Mouse (Mus musculus) embryonic facial prominence, embryonic 15.5 days (tissue): ENCODE measurements around the gene Fmo4. TPM values are rescaled to one million over a fixed set of nuclear protein-coding genes. Genes with fewer than 3 reads are reported as not detected.

ENCODE experiments used
- ATAC-seq: fragments of 200-750 bp; cut with Nextera tagmentation; 2 replicates; pipeline ENCODE4 v1.8.0; 2017; ENCODE audit warnings: low read depth, moderate TSS enrichment; ENCODE audit not compliant: insufficient number of reproducible peaks, low FRiP score, low TSS enrichment
- H3K27ac ChIP-seq: fragments of 300-500 bp; sonication (generic); replicated peaks from 2 replicates; pipeline ENCODE4 v1.5.1; 2015; ENCODE audit warnings: mild to moderate bottlenecking, inconsistent platforms
- H3K27me3 ChIP-seq: fragments of 300-500 bp; sonication (generic); 2 replicates; pipeline ENCODE4 v1.6.1; 2015; ENCODE audit warnings: inconsistent platforms
- H3K36me3 ChIP-seq: fragments of 300-500 bp; sonication (generic); 2 replicates; pipeline ENCODE4 v1.6.1; 2015; ENCODE audit warnings: mild to moderate bottlenecking, inconsistent platforms
- H3K4me1 ChIP-seq: fragments of 300-500 bp; sonication (generic); 2 replicates; pipeline ENCODE4 v1.6.1; 2015; ENCODE audit warnings: inconsistent platforms
- H3K4me2 ChIP-seq: fragments of 300-500 bp; sonication (generic); replicated peaks from 2 replicates; pipeline ENCODE4 v1.6.1; 2015; ENCODE audit warnings: mild to moderate bottlenecking, inconsistent platforms
- H3K4me3 ChIP-seq: fragments of 300-500 bp; sonication (generic); replicated peaks from 2 replicates; pipeline ENCODE4 v1.5.1; 2015; ENCODE audit warnings: mild to moderate bottlenecking, inconsistent platforms
- H3K9ac ChIP-seq: fragments of 300-500 bp; sonication (generic); 2 replicates; pipeline ENCODE4 v1.6.1; 2015; ENCODE audit warnings: inconsistent platforms
- H3K9me3 ChIP-seq: fragments of 300-500 bp; sonication (generic); replicated peaks from 2 replicates; pipeline ENCODE4 v1.6.1; 2016; ENCODE audit warnings: inconsistent platforms
- WGBS: fragments of 180-500 bp; shearing (Covaris S2); methylation state at CpG from one replicate; pipeline ENCODE4 v1.1.7; 2015; 5-methylcytosine and 5-hydroxymethylcytosine counted together
- polyA plus RNA-seq: library from polyadenylated mRNA; unstranded; fragments of >200 nt; fragmentation: Nextera tagmentation; extraction: Ambion mirVana; gene quantifications from 2 replicates; pipeline ENCODE4 v1.2.1, GENCODE M21; 2015

Fmo4 gene
- polyA plus RNA-seq = 0.23 and 0.60 TPM in 2 replicates

DNA sequence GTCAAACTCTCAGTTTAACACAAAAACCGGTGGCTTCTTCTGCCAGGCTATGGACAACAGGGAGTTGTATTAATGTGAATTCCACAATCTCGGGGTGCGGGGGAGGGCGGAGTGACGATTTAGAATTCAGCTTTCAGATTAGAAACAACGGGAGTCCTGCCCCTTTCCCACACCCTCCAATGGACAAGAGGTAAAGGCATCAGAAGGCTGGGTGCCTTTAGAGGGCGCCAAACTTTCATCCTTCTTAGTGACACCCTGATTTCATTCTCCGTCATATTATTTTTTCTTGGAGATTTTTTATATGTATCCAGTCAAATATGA lies at the start of gene Fmo4:
Gene Fmo4 (minus strand): TSS at position 137 of the 321 bp plus-strand sequence.
- H3K27me3 ChIP-seq = no peaks in the 10 kb centered on the region
- no peaks in the 10 kb centered on the region for H3K36me3 ChIP-seq
- WGBS = 41% methylated on average over 8 of the region's 8 CpGs
- no peak within 1 kb of the TSS for H3K4me3 ChIP-seq
- no peak within 1 kb of the TSS for H3K27ac ChIP-seq
- ATAC-seq = no peak
- no peak within 1 kb of the TSS for H3K4me2 ChIP-seq
- H3K9me3 ChIP-seq = no peaks in the 10 kb centered on the region
- H3K4me1 ChIP-seq = no peaks in the 10 kb centered on the region
- no peak within 1 kb of the TSS for H3K9ac ChIP-seq

DNA sequence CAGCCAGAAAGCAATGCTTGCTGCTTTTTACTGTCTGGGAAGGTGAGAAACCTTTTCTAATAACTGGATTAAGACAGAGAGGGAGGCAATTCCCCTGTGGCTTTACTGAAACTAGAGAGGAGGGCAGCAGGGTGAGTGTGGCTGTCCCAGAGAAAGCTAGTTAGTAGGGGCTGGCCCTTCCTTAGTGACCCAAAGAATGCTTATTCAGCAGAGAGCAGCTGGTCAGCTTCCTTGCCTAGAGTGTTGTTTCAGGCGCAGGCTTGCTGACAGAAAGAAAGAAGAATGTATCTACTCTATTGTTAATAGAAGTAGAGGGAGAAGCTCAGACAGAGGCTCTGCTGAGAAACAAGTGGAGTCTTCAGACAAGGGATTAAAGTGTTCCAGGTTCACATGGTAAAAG lies 48.6 kb upstream of the Fmo4 start:
- 65% methylated on average over 1 of the region's 1 CpGs for WGBS
- Histone ChIP-seq H3K4me1 (peaks cover 32% of the 10 kb centered on the region), H3K27ac (no peak overlapping the region), H3K36me3 (no peaks in the 10 kb centered on the region), H3K27me3 (no peaks in the 10 kb centered on the region), H3K9ac (no peak overlapping the region), H3K4me2 (no peak overlapping the region), H3K4me3 (no peak overlapping the region), H3K9me3 (no peaks in the 10 kb centered on the region)
- no peak for ATAC-seq

DNA sequence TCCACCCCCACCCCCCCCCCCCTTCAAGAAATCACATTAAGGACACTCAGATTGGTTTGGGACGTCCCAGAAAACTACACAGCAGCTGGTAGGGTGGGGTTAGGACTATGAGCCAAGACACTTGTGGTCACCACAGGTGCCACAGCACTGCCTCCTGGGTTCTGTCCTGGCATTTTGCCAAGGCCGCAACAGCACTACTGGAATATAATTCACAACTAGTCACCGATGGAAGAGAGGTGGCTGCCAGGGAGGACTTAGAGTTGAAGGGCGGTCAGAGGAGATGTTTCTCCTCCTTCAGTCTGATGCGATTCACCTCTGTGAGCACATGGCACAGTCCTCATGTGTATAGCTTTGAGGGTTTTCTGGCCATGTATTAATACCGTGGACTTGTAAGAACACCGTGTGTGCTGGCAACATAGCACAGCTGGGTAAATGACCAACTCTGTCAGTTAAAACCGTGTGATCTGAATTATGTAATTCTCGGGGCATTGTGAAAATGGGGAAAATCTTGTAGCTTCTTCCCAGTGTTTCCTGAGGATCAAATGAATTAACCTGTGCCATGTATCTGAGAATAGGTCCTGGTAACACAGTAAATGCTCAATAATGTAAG lies 46.3 kb upstream of the Fmo4 start:
- ATAC-seq = peak; percentile 51; the same call in 1 of the 2 replicates
- H3K9me3 ChIP-seq = no peaks in the 10 kb centered on the region
- WGBS = 46% methylated on average over 9 of the region's 9 CpGs
- no peak overlapping the region for H3K4me3 ChIP-seq
- H3K27me3 ChIP-seq = no peaks in the 10 kb centered on the region
- H3K4me1 ChIP-seq = peaks cover 29% of the 10 kb centered on the region
- H3K9ac ChIP-seq = no peak overlapping the region
- no peak overlapping the region for H3K4me2 ChIP-seq
- H3K27ac ChIP-seq = peak overlapping the region; percentile 91
- H3K36me3 ChIP-seq = no peaks in the 10 kb centered on the region

DNA sequence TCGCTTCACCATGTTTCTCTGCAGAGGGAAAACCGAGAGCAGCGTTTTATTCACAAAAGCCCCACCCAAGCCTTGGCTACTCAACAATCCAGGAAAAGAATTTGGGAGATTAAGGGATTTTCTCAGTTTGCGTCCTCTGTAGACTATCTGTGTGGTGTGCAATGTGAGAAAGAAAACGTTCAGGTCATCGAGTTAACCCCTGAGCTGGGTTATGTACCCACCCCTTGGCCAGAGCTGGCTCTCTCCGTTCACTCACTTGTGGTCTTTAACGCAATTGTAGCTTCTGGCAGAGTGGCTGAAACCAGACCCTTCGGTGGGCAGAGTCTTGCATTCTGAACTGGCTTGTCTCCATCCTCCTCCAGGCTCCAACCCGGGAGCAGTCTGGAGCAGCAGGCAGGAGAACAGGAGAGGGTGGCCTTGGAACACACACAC lies 45.8 kb upstream of the Fmo4 start:
- H3K9me3 ChIP-seq = no peaks in the 10 kb centered on the region
- no peaks in the 10 kb centered on the region for H3K27me3 ChIP-seq
- no peak overlapping the region for H3K9ac ChIP-seq
- no peaks in the 10 kb centered on the region for H3K36me3 ChIP-seq
- peak; percentile 78 for ATAC-seq
- peak overlapping the region; percentile 52 for H3K4me2 ChIP-seq
- 22% methylated on average over 10 of the region's 10 CpGs for WGBS
- H3K4me3 ChIP-seq = peak overlapping the region; percentile 40
- H3K4me1 ChIP-seq = peaks cover 29% of the 10 kb centered on the region
- peak overlapping the region; percentile 91 for H3K27ac ChIP-seq

DNA sequence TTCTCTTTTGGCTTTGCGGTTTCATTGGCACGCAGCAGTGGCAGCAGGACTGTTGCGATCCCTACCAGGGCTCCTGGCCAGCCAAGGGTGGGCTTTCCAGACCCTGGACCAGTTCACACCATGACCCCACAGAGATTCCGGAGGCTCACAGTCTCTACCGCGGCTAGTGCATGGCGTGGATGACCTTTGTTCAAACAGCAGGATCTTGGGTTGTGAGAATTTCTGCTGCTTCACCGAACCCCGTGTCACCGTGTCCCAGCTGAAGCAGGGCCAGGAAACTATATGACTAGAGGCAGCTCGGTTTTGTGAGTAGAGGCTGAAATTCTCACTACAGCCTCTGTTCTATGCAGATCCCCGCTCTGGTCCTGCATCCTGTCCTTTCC lies 45.0 kb upstream of the Fmo4 start:
- Histone ChIP-seq H3K9ac (no peak overlapping the region), H3K36me3 (no peaks in the 10 kb centered on the region), H3K27ac (peak overlapping the region; percentile 91), H3K27me3 (no peaks in the 10 kb centered on the region), H3K4me2 (peak overlapping the region; percentile 52), H3K4me1 (peaks cover 29% of the 10 kb centered on the region), H3K9me3 (no peaks in the 10 kb centered on the region), H3K4me3 (peak overlapping the region; percentile 40)
- 26% methylated on average over 12 of the region's 12 CpGs for WGBS
- no peak for ATAC-seq

DNA sequence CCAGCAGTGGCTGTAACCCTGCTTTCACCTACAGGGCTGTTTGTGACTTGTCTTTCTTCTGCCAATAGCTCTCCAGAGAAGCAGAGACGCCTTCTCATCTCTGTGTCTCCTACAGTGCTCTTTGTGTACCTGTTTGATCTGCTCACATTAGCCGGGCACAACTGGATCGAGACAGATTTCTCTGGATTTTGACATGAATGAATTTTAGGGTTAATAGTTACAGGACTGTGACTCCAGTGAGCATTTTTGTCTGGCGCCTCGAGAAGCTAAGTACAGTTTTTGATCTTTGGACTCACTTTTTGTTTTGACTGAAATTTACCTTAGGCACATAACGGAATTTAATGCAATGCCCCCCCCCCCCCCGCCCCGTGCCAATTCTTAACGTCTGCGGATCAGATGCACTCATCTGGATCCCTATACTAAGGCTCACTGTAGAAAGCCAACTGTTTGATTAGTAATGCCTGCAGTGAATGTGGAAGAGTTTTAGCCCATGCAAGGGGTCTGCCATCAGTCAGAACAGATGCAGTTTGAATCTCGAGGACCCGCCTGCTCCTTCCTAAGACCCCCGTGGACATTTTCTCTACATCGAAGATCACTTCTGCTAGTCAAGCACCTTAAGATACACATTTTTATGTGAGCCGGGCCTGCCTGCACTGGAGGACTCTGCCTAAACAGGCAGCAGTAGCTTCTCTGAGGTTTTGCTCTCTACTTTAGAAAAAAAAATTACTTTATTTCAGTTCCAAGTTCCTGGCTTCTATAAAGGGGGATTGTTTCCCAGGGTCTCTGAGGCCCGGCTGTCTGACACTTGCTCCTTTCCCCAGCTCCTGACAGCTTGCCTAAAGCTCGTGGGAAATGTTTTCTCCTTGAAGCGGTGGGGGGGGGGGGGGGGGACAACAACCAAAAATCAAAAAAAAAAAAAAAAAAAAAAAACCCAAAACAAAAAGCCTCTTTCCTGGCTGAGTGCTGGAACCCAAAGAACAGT lies 44.3 kb upstream of the Fmo4 start:
- WGBS = 17% methylated on average over 18 of the region's 18 CpGs
- H3K4me1 ChIP-seq = peaks cover 32% of the 10 kb centered on the region
- H3K4me2 ChIP-seq = peak overlapping the region; percentile 52
- H3K9ac ChIP-seq = no peak overlapping the region
- no peaks in the 10 kb centered on the region for H3K9me3 ChIP-seq
- H3K36me3 ChIP-seq = no peaks in the 10 kb centered on the region
- no peaks in the 10 kb centered on the region for H3K27me3 ChIP-seq
- peak overlapping the region; percentile 40 for H3K4me3 ChIP-seq
- peak overlapping the region; percentile 91 for H3K27ac ChIP-seq
- ATAC-seq = no peak

DNA sequence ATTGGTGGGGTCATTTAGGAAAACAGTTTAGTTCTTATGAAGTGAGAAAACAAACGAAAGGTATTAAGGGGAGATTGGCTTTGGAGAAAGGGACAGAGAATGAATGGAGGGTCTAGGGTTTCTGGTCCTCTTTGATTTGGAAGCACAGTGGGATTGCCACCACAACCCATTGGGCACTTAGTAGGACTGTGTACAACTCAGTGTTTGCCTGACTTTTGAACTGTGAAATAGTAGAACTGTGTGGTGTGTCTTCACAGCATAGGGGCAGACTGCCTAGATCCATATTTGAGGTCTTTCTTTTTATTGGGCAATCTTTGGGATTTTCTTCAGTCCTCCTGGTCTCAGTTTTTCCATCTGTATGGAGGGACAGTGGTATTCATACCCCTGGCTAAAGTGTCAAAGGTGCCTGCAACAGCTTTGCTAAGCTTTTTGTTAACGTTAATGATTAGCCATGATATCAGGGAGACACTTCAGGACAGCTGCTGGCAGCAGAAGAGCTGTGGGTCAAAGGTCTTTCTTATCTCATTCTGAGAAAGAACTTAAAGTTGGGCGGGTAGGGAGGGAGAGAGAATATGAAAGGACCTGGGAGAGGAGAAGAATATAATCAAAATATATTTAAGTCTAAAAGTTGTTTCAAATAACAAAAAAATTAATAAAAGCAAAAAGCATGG lies 40.2 kb upstream of the Fmo4 start:
- WGBS = 69% methylated on average over 3 of the region's 3 CpGs

DNA sequence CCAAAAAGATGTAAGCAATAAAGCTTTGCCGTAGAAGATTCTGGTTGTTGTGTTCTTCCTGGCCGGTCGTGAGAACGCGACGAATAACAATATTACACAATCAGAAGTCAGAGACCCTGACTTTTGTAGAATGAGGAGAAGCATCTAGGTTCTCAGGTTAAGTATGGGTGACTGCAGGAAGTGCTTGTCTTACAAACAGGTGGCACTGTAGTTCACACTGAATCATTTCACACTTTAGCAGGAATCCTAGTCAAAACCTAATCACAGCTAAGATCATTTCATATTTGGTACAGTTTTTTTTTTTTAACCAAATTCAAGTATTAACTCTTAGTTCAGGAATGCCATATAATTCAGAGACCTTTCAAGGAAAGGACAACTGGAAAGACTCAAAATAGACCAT lies 33.8 kb upstream of the Fmo4 start:
- Histone ChIP-seq H3K4me1 (no peaks in the 10 kb centered on the region), H3K4me3 (no peak overlapping the region), H3K36me3 (no peaks in the 10 kb centered on the region), H3K9me3 (no peaks in the 10 kb centered on the region), H3K27me3 (no peaks in the 10 kb centered on the region), H3K4me2 (no peak overlapping the region), H3K9ac (no peak overlapping the region), H3K27ac (no peak overlapping the region)
- ATAC-seq = no peak
- WGBS = 100% methylated on average over 6 of the region's 6 CpGs

More for the DNA sequence above, 40.2 kb upstream of the Fmo4 start:
- H3K4me2 ChIP-seq = no peak overlapping the region
- no peaks in the 10 kb centered on the region for H3K36me3 ChIP-seq
- H3K27me3 ChIP-seq = no peaks in the 10 kb centered on the region
- H3K9ac ChIP-seq = no peak overlapping the region
- no peak for ATAC-seq
- peak overlapping the region; percentile 44; the same call in 1 of the 2 replicates for H3K27ac ChIP-seq
- peaks cover 19% of the 10 kb centered on the region for H3K4me1 ChIP-seq
- H3K4me3 ChIP-seq = no peak overlapping the region
- H3K9me3 ChIP-seq = no peaks in the 10 kb centered on the region

DNA sequence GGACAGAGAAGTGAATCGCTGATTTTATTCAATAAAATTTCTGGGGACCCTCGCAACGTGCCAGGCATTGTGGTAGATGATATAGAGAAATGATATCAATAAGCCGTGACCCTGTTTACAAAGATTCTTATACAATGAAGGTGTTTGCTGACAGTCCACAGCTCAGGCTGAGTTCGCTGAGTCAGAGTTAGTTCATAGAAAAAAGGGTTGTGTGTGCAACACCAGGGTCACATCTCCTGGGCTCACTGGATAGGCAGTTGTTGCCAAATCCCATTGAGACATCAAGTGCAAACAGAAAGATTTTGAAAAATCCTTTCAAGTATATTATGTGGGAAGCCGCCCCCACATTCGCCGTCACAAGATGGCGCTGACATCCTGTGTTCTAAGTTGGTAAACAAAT lies 26.4 kb upstream of the Fmo4 start:
- Histone ChIP-seq H3K4me1 (no peaks in the 10 kb centered on the region), H3K9me3 (no peaks in the 10 kb centered on the region), H3K4me3 (no peak overlapping the region), H3K27me3 (no peaks in the 10 kb centered on the region), H3K27ac (no peak overlapping the region), H3K9ac (no peak overlapping the region), H3K36me3 (no peaks in the 10 kb centered on the region), H3K4me2 (no peak overlapping the region)
- WGBS = 94% methylated on average over 9 of the region's 9 CpGs
- no peak for ATAC-seq

DNA sequence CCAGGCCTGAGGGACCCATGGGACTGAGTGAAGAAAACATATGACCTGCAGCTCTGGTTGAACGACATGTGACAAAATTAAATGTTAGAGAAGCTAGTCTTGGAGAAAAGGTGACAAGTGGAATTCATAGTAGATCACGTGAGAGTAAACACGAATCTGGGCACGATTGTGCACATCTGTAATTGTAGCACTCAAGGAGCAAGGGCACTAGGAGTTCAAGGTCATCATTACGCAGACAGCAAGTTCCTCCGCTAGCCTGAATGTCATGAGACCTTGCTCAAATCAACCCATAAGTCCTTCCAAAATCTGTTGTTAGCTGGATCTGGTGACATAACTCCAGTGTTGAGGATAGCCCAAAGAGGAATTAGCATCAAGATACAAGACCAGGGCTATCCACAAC lies 25.2 kb upstream of the Fmo4 start:
- H3K4me2 ChIP-seq = no peak overlapping the region
- H3K9ac ChIP-seq = no peak overlapping the region
- no peaks in the 10 kb centered on the region for H3K27me3 ChIP-seq
- H3K4me3 ChIP-seq = no peak overlapping the region
- no peaks in the 10 kb centered on the region for H3K36me3 ChIP-seq
- no peaks in the 10 kb centered on the region for H3K9me3 ChIP-seq
- no peak overlapping the region for H3K27ac ChIP-seq
- H3K4me1 ChIP-seq = no peaks in the 10 kb centered on the region
- 90% methylated on average over 6 of the region's 6 CpGs for WGBS
- ATAC-seq = no peak

DNA sequence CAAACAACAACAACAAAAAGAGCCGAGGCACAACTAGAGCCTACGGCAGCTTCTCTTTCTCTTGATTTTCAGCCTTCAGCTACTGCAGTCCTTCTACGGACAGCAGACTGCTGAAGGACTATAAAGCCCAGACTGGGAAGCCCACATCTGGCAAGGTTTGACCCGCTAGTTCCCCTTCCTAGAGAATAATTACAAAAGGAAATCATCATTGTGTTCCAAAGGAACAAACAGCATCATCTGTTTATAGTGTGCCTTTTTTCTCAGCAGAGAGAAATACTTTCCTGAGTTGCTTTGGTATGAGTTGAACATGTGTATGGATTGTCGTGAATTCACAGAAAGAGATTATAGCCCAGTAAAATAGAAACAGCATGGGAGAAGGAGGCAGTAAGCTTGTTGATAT lies 20.6 kb upstream of the Fmo4 start:
- H3K4me3 ChIP-seq = no peak overlapping the region
- 52% methylated on average over 5 of the region's 5 CpGs for WGBS
- no peaks in the 10 kb centered on the region for H3K9me3 ChIP-seq
- H3K36me3 ChIP-seq = no peaks in the 10 kb centered on the region
- H3K27ac ChIP-seq = no peak overlapping the region
- no peaks in the 10 kb centered on the region for H3K27me3 ChIP-seq
- no peak overlapping the region for H3K9ac ChIP-seq
- 0 out of 2 replicates have a peak, but pooled peaks cover 3% of the 10 kb centered on the region for H3K4me1 ChIP-seq
- ATAC-seq = no peak
- H3K4me2 ChIP-seq = no peak overlapping the region
